Comparison of ENCODE assay signal across 8 mouse cellular contexts in genomic region chr3:52105156-52105555, GRCm38 (mm10). TPM values are rescaled to one million over a fixed set of nuclear protein-coding genes. Genes with fewer than 3 reads are reported as not detected.
A peak's percentile ranks its signal among the peaks of the same experiment; 100 is the strongest.
DNase-seq lines count a peak whose midpoint lies in the region; ATAC-seq and TF ChIP-seq lines count a peak whose summit lies in the region.

No protein-coding gene starts in this region.

- peaks cover 4% of the 10 kb centered on the region; the same call in 1 of the 2 replicates for H3K4me1 ChIP-seq in hindbrain, embryonic 12.5 days
- H3K4me1 ChIP-seq in liver, embryonic 16.5 days (ENCODE audit: control insufficient read depth, low read depth, low read length) = no peaks in the 10 kb centered on the region; the same call in none of the 2 replicates
- H3K4me1 ChIP-seq in stomach, embryonic 16.5 days (ENCODE audit: control insufficient read depth, insufficient read depth, low read length) = peaks cover 3% of the 10 kb centered on the region

- TF ChIP-seq CTCF in gastrocnemius, adult 2 months (IDR thresholded peaks at IDR 0.05) = no peak

- DNase-seq in gastrocnemius, adult 2 months = no peak
- DNase-seq in gastrocnemius, postnatal 14 days = no peak
- DNase-seq in thymus, postnatal 0 days (ENCODE audit: low spot score) = peak; percentile 77
- no peak for DNase-seq in thymus, postnatal 10 days (ENCODE audit: low spot score in 2 of 2)
- no peak for DNase-seq in left cerebral cortex, adult 8-10 months (ENCODE audit: low spot score in 2 of 2)

- no peak for ATAC-seq in hindbrain, embryonic 12.5 days (ENCODE audit: low FRiP score)
- peak; percentile 7; the same call in 1 of the 2 replicates for ATAC-seq in liver, embryonic 16.5 days (ENCODE audit: low read depth)
- ATAC-seq in stomach, embryonic 16.5 days (ENCODE audit: insufficient read depth, low FRiP score) = no peak

- peak overlapping the region; percentile 90 for H3K9ac ChIP-seq in hindbrain, embryonic 12.5 days
- H3K9ac ChIP-seq in liver, embryonic 16.5 days (ENCODE audit: low read depth, low read length) = peak overlapping the region; percentile 74
- H3K9ac ChIP-seq in stomach, embryonic 16.5 days (ENCODE audit: low read length) = peak overlapping the region; percentile 90

- H3K27ac ChIP-seq in gastrocnemius, adult 2 months = peak overlapping the region; percentile 96
- H3K27ac ChIP-seq in hindbrain, embryonic 12.5 days = peak overlapping the region; percentile 99
- H3K27ac ChIP-seq in liver, embryonic 16.5 days (ENCODE audit: low read length) = no peak overlapping the region
- H3K27ac ChIP-seq in stomach, embryonic 16.5 days (ENCODE audit: low read length) = peak overlapping the region; percentile 98

- peak overlapping the region; percentile 83 for H3K4me2 ChIP-seq in hindbrain, embryonic 12.5 days (replicated peaks)
- H3K4me2 ChIP-seq in liver, embryonic 16.5 days (ENCODE audit: low read depth, low read length) = peak overlapping the region; percentile 81
- H3K4me2 ChIP-seq in stomach, embryonic 16.5 days (ENCODE audit: low read depth, low read length) = peak overlapping the region; percentile 82

- intact Hi-C loops in gastrocnemius, adult 2 months (cut with DNase I) = loop anchor here (1.0 to 5.0 kb wide), 2 partner anchors 72 to 404 kb away; no protein-coding TSS in a partner anchor
- intact Hi-C loops in gastrocnemius, postnatal 14 days (cut with DNase I; ENCODE audit: low total_unique reads) = loop anchor here (5.0 kb wide), 1 partner anchor 82 kb away; no protein-coding TSS in a partner anchor

- no peaks in the 10 kb centered on the region for H3K36me3 ChIP-seq in hindbrain, embryonic 12.5 days
- no peaks in the 10 kb centered on the region for H3K36me3 ChIP-seq in liver, embryonic 16.5 days (ENCODE audit: control insufficient read depth, insufficient read depth)
- no peaks in the 10 kb centered on the region for H3K36me3 ChIP-seq in stomach, embryonic 16.5 days (ENCODE audit: control insufficient read depth, insufficient read depth, low read length)

- no peaks in the 10 kb centered on the region for H3K9me3 ChIP-seq in hindbrain, embryonic 12.5 days (replicated peaks)
- H3K9me3 ChIP-seq in liver, embryonic 16.5 days (replicated peaks; ENCODE audit: control insufficient read depth, low read length) = no peaks in the 10 kb centered on the region
- no peaks in the 10 kb centered on the region for H3K9me3 ChIP-seq in stomach, embryonic 16.5 days (replicated peaks; ENCODE audit: control insufficient read depth, low read length)

- no peaks in the 10 kb centered on the region for H3K27me3 ChIP-seq in hindbrain, embryonic 12.5 days
- H3K27me3 ChIP-seq in liver, embryonic 16.5 days (ENCODE audit: control insufficient read depth, insufficient read depth, low read depth, low read length) = peaks cover 3% of the 10 kb centered on the region; the same call in 1 of the 2 replicates
- H3K27me3 ChIP-seq in stomach, embryonic 16.5 days (ENCODE audit: control insufficient read depth, insufficient read depth, low read length) = no peaks in the 10 kb centered on the region

- peak overlapping the region; percentile 97 for H3K4me3 ChIP-seq in gastrocnemius, adult 2 months
- H3K4me3 ChIP-seq in hindbrain, embryonic 12.5 days = peak overlapping the region; percentile 88
- peak overlapping the region; percentile 71 for H3K4me3 ChIP-seq in liver, embryonic 16.5 days (ENCODE audit: low read depth, low read length)
- peak overlapping the region; percentile 83 for H3K4me3 ChIP-seq in stomach, embryonic 16.5 days (replicated peaks; ENCODE audit: low read length)

- 0% methylated on average over 5 of the region's 20 CpGs for WGBS in hindbrain, embryonic 12.5 days
- WGBS in liver, embryonic 16.5 days (ENCODE audit: insufficient replicate concordance) = 0% methylated on average over 19 of the region's 20 CpGs
- 1% methylated on average over 18 of the region's 20 CpGs for WGBS in stomach, embryonic 16.5 days

RNA-seq across cellular contexts. Expression of gene Maml3, which starts 0.3 kb away (rescaled TPM):
- 1 to 10 TPM; 2.0 to 2.5 TPM for total RNA-seq in gastrocnemius, adult 2 months (2021)
- 1 to 10 TPM; 3.3 to 3.5 TPM for total RNA-seq in gastrocnemius, postnatal 14 days (2021)
- 1.7 and 2.6 TPM in 2 replicates for polyA plus RNA-seq in thymus, postnatal 0 days (2015; fragmentation: Nextera tagmentation; extraction: Ambion mirVana)
- polyA plus RNA-seq in hindbrain, embryonic 12.5 days (2016; fragmentation: Nextera tagmentation; extraction: Ambion mirVana) = 8.3 and 8.9 TPM in 2 replicates
- 0.78 and 0.84 TPM in 2 replicates for polyA plus RNA-seq in liver, embryonic 16.5 days (2015; fragmentation: Nextera tagmentation; extraction: Ambion mirVana)
- 4.7 and 5.0 TPM in 2 replicates for polyA plus RNA-seq in stomach, embryonic 16.5 days (2015; fragmentation: Nextera tagmentation; extraction: Ambion mirVana)
- 1 to 10 TPM; 6.7 to 8.3 (median 7.1) TPM for total RNA-seq in left cerebral cortex, adult 8-10 months (2022)
